Mouse (Mus musculus) cerebellum, adult (tissue): ENCODE measurements at regions not wholly inside any gene's neighbourhood (a gene's known extent, or its start where the extent isn't known, plus 50 kb on each side); places are given as distances from the start of the nearest gene placed in this dataset.

Experiments used
- ATAC-seq: cut with Nextera tagmentation; 2 replicates; pipeline ENCODE4 v1.9.2; 2017; ENCODE audit warnings: mild to moderate bottlenecking, moderate library complexity, mixed read lengths; ENCODE audit not compliant: insufficient number of reproducible peaks, low FRiP score, low TSS enrichment

- ATAC-seq = no peak
Measured at GRCm38 (mm10) chr1:119266013-119266412, 156.0 kb downstream of the Inhbb start.

- ATAC-seq = no peak
Measured at GRCm38 (mm10) chr1:119265192-119265891, 156.7 kb downstream of the Inhbb start.

- no peak for ATAC-seq
Measured at GRCm38 (mm10) chr1:119259455-119259854, 162.6 kb downstream of the Inhbb start.

GRCm38 (mm10) chr1:119256769-119257168 lies 165.3 kb downstream of the Inhbb start:
- ATAC-seq = peak; percentile 74

- no peak for ATAC-seq
Measured at GRCm38 (mm10) chr1:119256097-119256473, 166.0 kb downstream of the Inhbb start.

- ATAC-seq = no peak
Measured at GRCm38 (mm10) chr1:119255386-119256096, 166.5 kb downstream of the Inhbb start.

GRCm38 (mm10) chr1:119254928-119255327 lies 167.1 kb downstream of the Inhbb start:
- ATAC-seq = no peak

DNA sequence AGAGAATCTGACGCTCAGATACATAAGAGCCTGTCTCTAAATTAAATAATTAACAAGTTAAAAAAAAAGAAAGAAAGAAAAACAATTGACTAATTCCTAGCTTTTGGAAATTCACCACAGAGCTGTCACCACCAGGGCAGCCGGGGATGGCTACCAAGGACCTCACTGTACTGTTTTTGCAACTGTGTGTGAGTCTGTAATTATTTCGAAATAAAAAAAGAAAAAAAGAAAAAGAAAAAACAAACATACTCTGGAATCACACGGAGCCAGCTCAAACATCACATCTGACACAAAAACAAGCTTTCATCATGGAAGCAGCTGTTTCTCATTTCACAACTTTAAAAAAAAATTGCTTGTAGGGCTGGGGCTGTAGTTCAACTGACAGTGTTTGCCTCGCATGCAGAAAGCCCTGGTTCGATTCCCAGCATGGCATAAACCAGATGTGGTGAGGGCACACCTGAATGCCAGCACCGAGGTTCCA lies 168.6 kb downstream of the Inhbb start:
- no peak for ATAC-seq

- ATAC-seq = no peak
Measured at GRCm38 (mm10) chr1:119252403-119252802, 169.6 kb downstream of the Inhbb start.

DNA sequence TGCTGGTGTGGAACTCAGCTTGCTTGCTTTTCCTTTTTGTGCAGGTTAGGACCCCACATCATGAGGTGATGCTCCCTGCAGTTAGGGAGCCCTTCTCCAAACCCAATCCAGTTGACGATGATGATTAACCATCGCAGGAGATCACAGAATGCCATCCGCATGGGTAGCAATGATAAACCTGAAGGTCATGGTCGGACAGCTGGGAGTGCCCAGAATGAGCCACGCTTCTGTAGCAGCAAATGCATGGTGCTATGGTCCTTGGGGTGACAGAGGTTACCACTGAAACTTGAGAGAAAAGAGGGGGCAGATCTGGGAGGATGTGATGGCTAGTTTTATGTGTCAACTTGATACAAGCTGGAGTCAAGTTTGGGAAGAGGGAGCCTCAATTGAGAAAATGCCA lies 170.3 kb downstream of the Inhbb start:
- no peak for ATAC-seq

- no peak for ATAC-seq
Measured at GRCm38 (mm10) chr1:119248776-119249495, 173.1 kb downstream of the Inhbb start.

DNA sequence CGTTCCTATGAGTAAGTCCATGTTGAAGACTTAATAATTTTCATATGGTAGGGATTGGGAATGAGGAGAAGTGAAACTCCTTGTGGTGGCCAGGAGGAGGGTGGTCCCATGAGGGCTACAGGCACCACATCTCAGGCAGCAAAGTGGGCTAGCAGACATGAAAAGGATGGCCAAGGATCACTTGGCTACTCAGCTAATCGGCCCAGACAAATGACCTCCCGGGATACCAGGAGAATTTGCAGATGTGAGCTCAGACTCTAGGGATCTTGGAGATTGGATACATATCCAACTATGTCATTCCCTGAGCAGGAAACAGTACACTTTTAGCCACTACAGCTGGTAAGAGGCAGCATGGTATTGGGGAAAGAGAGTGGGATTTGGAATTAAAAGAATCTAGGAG lies 174.9 kb downstream of the Inhbb start:
- ATAC-seq = no peak

- ATAC-seq = no peak
Measured at GRCm38 (mm10) chr1:119238463-119238862, 183.6 kb downstream of the Inhbb start.

- ATAC-seq = no peak
Measured at GRCm38 (mm10) chr1:119236787-119237186, 183.4 kb upstream of the Gli2 start.

- ATAC-seq = no peak
Measured at GRCm38 (mm10) chr1:119234449-119234848, 181.0 kb upstream of the Gli2 start.

DNA sequence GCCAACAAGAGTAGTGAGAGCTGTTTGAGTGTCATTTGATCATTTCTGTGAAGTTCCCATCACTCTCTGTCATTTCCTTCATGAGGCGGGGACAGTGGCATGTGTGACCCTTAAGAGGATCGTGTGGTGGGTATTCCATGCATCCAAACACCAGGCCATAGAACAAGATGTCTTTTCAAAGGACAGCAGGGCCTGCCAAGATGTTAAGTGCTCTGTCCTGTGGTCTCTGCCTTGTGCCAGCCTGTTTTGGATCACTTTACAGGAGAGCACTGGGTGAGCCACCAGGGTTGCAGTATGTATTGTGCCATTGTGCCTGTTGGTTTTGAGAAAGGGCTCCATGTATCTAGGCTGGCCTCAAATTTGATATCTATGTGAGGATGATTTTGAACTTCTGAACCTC lies 173.6 kb upstream of the Gli2 start:
- no peak for ATAC-seq

- ATAC-seq = no peak
Measured at GRCm38 (mm10) chr1:119223876-119224275, 170.5 kb upstream of the Gli2 start.

- ATAC-seq = no peak
Measured at GRCm38 (mm10) chr1:119221901-119222300, 168.5 kb upstream of the Gli2 start.

- no peak for ATAC-seq
Measured at GRCm38 (mm10) chr1:119221012-119221411, 167.6 kb upstream of the Gli2 start.

DNA sequence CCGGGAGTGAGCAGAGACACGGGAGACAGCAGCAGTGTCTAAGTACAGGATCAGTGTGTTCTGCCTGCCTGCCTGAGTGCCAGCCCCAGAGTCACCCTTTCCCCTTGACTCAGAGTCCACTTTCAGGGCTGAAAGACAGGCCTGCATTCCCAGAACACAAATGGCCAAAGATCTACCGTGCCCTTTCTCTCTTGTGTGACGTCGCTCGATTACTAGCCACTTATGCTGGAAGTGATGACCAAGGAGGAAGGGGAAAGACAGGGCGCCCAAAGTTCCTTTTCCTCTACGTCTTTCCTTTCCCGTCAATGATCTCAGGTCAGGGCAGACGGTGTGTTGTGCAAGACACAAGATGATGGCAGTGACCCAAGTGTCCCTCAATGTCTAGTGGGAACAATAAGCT lies 166.4 kb upstream of the Gli2 start:
- ATAC-seq = no peak

DNA sequence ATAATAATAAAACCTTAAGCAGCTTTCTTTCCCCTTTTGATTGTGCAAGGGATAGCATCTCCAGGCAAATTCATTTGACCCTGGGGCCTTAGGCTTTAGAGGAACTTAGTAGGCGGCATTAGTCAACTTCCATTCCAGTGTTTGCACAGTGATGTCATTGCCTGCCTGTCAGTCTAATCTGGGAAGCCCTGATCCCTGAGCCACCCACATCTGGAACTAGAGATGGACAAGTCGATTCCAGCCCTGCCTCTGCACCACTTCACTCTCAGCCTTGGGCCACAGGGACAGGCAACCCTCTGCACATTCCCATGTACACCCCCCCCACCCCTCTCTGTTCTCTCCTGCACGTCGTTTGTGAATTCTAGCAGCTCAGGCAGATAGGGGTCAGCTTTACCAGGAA lies 164.0 kb upstream of the Gli2 start:
- ATAC-seq = no peak
